Mouse (Mus musculus): ENCODE results near the gene Amigo2.

GRCm38 (mm10) chr15:97280776-97281175 is 33.7 kb upstream of the Amigo2 start:
- TF ChIP-seq CTCF (IDR thresholded peaks at IDR 0.05; ENCODE audit: low read depth, low read length) (no peak), GATA1 (IDR thresholded peaks at IDR 0.05; ENCODE audit: borderline replicate concordance, low read length) (no peak), POLR2AphosphoS5 (IDR thresholded peaks at IDR 0.05; ENCODE audit: insufficient replicate concordance, low read depth, low read length) (no peak), GATA2 (IDR thresholded peaks at IDR 0.05; ENCODE audit: borderline replicate concordance, low read depth, low read length) (no peak), TAL1 (conservative IDR thresholded peaks at IDR 0.05; ENCODE audit: low read depth, low read length) (no peak)
